ENCODE assay signal across 21 mouse cellular contexts in the genomic region with DNA sequence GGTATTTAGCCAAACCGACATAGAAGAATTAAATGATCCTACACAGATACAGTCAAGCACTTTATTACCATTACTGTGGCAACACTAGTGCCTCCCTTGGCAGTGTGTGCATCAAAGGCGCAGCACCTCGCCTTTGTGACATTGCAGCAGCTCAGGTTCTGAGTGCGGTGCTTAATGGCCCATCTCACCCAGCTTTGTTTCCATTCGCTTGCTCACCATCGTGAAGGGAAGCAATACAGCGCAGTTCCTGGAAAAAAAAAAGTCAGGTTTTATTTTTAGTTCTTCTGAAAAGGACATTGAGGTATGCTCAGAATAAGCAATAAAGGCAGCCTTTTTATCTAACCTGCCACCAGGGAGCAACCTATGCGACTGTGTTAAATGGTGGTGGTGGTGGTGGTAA.
"Had no signal": no experiment of that assay in that cellular context is flagged by ENCODE, and none has a peak within 500 bp of the region (broad histone marks: within the 10 kb centered on the region; RNA-seq: fewer than 3 reads in every experiment).

No protein-coding gene starts in this region.

- H3K9me3 ChIP-seq: liver, embryonic 13.5 days; midbrain, embryonic 15.5 days; neural tube, embryonic 12.5 days; neural tube, embryonic 15.5 days had no signal

- H3K9ac ChIP-seq: liver, embryonic 13.5 days; midbrain, embryonic 15.5 days; neural tube, embryonic 12.5 days; neural tube, embryonic 15.5 days had no signal

- H3K27ac ChIP-seq: layer of hippocampus, adult 2 months; left cerebral cortex, adult 2 months; liver, embryonic 13.5 days; midbrain, embryonic 15.5 days; neural tube, embryonic 12.5 days; neural tube, embryonic 15.5 days; stomach, postnatal 0 days had no signal

- H3K4me1 ChIP-seq: liver, embryonic 13.5 days; midbrain, embryonic 15.5 days; neural tube, embryonic 12.5 days had no signal

- H3K36me3 ChIP-seq: liver, embryonic 13.5 days; midbrain, embryonic 15.5 days; neural tube, embryonic 12.5 days; neural tube, embryonic 15.5 days had no signal

- H3K4me2 ChIP-seq: liver, embryonic 13.5 days; midbrain, embryonic 11.5 days; midbrain, embryonic 15.5 days; neural tube, embryonic 12.5 days; neural tube, embryonic 15.5 days had no signal

- H3K27me3 ChIP-seq: liver, embryonic 13.5 days; midbrain, embryonic 15.5 days; neural tube, embryonic 12.5 days; neural tube, embryonic 15.5 days had no signal

- ATAC-seq: inflammation-experienced regulatory T-cells, adult 6 months; intestine, postnatal 0 days; midbrain, embryonic 15.5 days had no signal

- DNase-seq: kidney, adult 8-10 months; kidney, postnatal 10 days; layer of hippocampus, adult 9-11 months; liver, embryonic 13.5 days; lung, adult 2 months; lung, postnatal 14 days; lung, postnatal 4 days; right cerebral cortex, adult 18-20 months; right cerebral cortex, postnatal 14 days; thymus, adult 2 months; thymus, postnatal 14 days; thymus, postnatal 4 days had no signal

- H3K4me3 ChIP-seq: layer of hippocampus, adult 2 months; left cerebral cortex, adult 2 months; liver, embryonic 13.5 days; midbrain, embryonic 15.5 days; neural tube, embryonic 12.5 days; neural tube, embryonic 15.5 days had no signal
